Mouse (Mus musculus) limb, embryonic 11.5 days (tissue): Measurements from ENCODE around the gene Inpp5d. TPM values are rescaled to one million over a fixed set of nuclear protein-coding genes. Genes with fewer than 3 reads are reported as not detected.
A peak's percentile ranks its signal among the peaks of the same experiment; 100 is the strongest.

ENCODE experiments used
- ATAC-seq: fragments of 200-750 bp; cut with Nextera tagmentation; 2 replicates; pipeline ENCODE4 v1.8.0; 2017; ENCODE audit warnings: low read depth; ENCODE audit not compliant: insufficient number of reproducible peaks, low FRiP score, low TSS enrichment
- DNase-seq: peaks from one replicate; pipeline ENCODE4 v3.0.0-alpha.2; 2015; ENCODE audit warnings: low spot score
- H3K27ac ChIP-seq: fragments of 300-500 bp; sonication (generic); replicated peaks from 2 replicates; pipeline ENCODE4 v1.5.1; 2014; ENCODE audit warnings: low read depth, mild to moderate bottlenecking, low read length
- H3K27me3 ChIP-seq: fragments of 300-500 bp; sonication (generic); 2 replicates; pipeline ENCODE4 v1.6.1; 2014; ENCODE audit warnings: mild to moderate bottlenecking, low read length, mixed read lengths; ENCODE audit not compliant: control insufficient read depth, insufficient read depth
- H3K36me3 ChIP-seq: fragments of 300-500 bp; sonication (generic); 2 replicates; pipeline ENCODE4 v1.6.1; 2014; ENCODE audit warnings: mild to moderate bottlenecking, low read length, moderate library complexity, mixed read lengths; ENCODE audit not compliant: control insufficient read depth, insufficient read depth
- H3K4me1 ChIP-seq: fragments of 300-500 bp; sonication (generic); 2 replicates; pipeline ENCODE4 v1.6.1; 2014; ENCODE audit warnings: low read length, mixed read lengths; ENCODE audit not compliant: control insufficient read depth, insufficient read depth
- H3K4me2 ChIP-seq: fragments of 300-500 bp; sonication (generic); 2 replicates; pipeline ENCODE4 v1.6.1; 2014; ENCODE audit warnings: low read depth, mild to moderate bottlenecking, moderate library complexity; ENCODE audit not compliant: severe bottlenecking
- H3K4me3 ChIP-seq: fragments of 300-500 bp; sonication (generic); 2 replicates; pipeline ENCODE4 v1.5.1; 2014; ENCODE audit warnings: low read depth, low read length
- H3K9ac ChIP-seq: fragments of 300-500 bp; sonication (generic); 2 replicates; pipeline ENCODE4 v1.6.1; 2014; ENCODE audit warnings: mild to moderate bottlenecking, low read length
- H3K9me3 ChIP-seq: fragments of 300-500 bp; sonication (generic); 2 replicates; pipeline ENCODE4 v1.6.1; 2016; ENCODE audit warnings: low read length; ENCODE audit not compliant: control insufficient read depth
- WGBS: fragments of 180-500 bp; shearing (Covaris S2); extraction: QIAGEN DNeasy Blood & Tissue Kit; methylation state at CpG from one replicate; pipeline ENCODE4 v1.1.7; 2014; 5-methylcytosine and 5-hydroxymethylcytosine counted together
- polyA plus RNA-seq: library from polyadenylated mRNA; unstranded; fragments of >200 nt; fragmentation: Nextera tagmentation; extraction: Ambion mirVana; gene quantifications from 2 replicates; pipeline ENCODE4 v1.2.1, GENCODE M21; 2014

Inpp5d gene
- polyA plus RNA-seq, 1 experiment from 2014 or later = 5.4 TPM

- Histone ChIP-seq H3K27me3 (no peaks in the 10 kb centered on the region), H3K4me3 (no peak overlapping the region), H3K9ac (no peak overlapping the region), H3K36me3 (no peaks in the 10 kb centered on the region), H3K9me3 (no peaks in the 10 kb centered on the region), H3K4me2 (no peak overlapping the region), H3K27ac (no peak overlapping the region), H3K4me1 (no peaks in the 10 kb centered on the region)
- ATAC-seq (no peak), DNase-seq (no peak)
- 82% methylated on average over 3 of the region's 3 CpGs for WGBS
These were observed 25.9 kb upstream of the Inpp5d start for GRCm38 (mm10) chr1:87594261-87594660.

GRCm38 (mm10) chr1:87594671-87595070 lies 25.4 kb upstream of the Inpp5d start:
- Histone ChIP-seq H3K27me3 (no peaks in the 10 kb centered on the region), H3K36me3 (no peaks in the 10 kb centered on the region), H3K4me2 (no peak overlapping the region), H3K9ac (no peak overlapping the region), H3K9me3 (no peaks in the 10 kb centered on the region), H3K4me1 (no peaks in the 10 kb centered on the region), H3K4me3 (no peak overlapping the region), H3K27ac (no peak overlapping the region)
- DNase-seq (no peak), ATAC-seq (no peak)
- WGBS = 95% methylated on average over 10 of the region's 10 CpGs

- Histone ChIP-seq H3K36me3 (no peaks in the 10 kb centered on the region), H3K4me3 (no peak overlapping the region), H3K27ac (no peak overlapping the region), H3K9ac (no peak overlapping the region), H3K4me1 (no peaks in the 10 kb centered on the region), H3K4me2 (no peak overlapping the region), H3K9me3 (no peaks in the 10 kb centered on the region), H3K27me3 (no peaks in the 10 kb centered on the region)
- WGBS = 78% methylated on average over 7 of the region's 7 CpGs
- ATAC-seq (no peak), DNase-seq (no peak)
These were observed 19.6 kb upstream of the Inpp5d start for GRCm38 (mm10) chr1:87600533-87600932.

GRCm38 (mm10) chr1:87601801-87602200 lies 18.3 kb upstream of the Inpp5d start:
- H3K4me1 ChIP-seq = no peaks in the 10 kb centered on the region
- H3K9ac ChIP-seq = no peak overlapping the region
- H3K36me3 ChIP-seq = no peaks in the 10 kb centered on the region
- no peak overlapping the region for H3K27ac ChIP-seq
- ATAC-seq (no peak), DNase-seq (no peak)
- no peaks in the 10 kb centered on the region for H3K9me3 ChIP-seq
- no peak overlapping the region for H3K4me2 ChIP-seq
- 85% methylated on average over 2 of the region's 2 CpGs for WGBS
- H3K27me3 ChIP-seq = no peaks in the 10 kb centered on the region
- no peak overlapping the region for H3K4me3 ChIP-seq

- Histone ChIP-seq H3K9ac (no peak overlapping the region), H3K36me3 (no peaks in the 10 kb centered on the region), H3K4me3 (no peak overlapping the region), H3K4me2 (no peak overlapping the region), H3K27me3 (no peaks in the 10 kb centered on the region), H3K9me3 (no peaks in the 10 kb centered on the region), H3K27ac (no peak overlapping the region), H3K4me1 (no peaks in the 10 kb centered on the region)
- DNase-seq (no peak), ATAC-seq (no peak)
- 89% methylated on average over 5 of the region's 5 CpGs for WGBS
These were observed 16.7 kb upstream of the Inpp5d start for GRCm38 (mm10) chr1:87603389-87603788.

- Histone ChIP-seq H3K4me1 (no peaks in the 10 kb centered on the region), H3K9ac (no peak overlapping the region), H3K27me3 (no peaks in the 10 kb centered on the region), H3K4me3 (no peak overlapping the region), H3K27ac (no peak overlapping the region), H3K9me3 (no peaks in the 10 kb centered on the region), H3K36me3 (no peaks in the 10 kb centered on the region), H3K4me2 (no peak overlapping the region)
- no peak for ATAC-seq
- DNase-seq = no peak
- WGBS = 77% methylated on average over 2 of the region's 2 CpGs
These were observed 14.8 kb upstream of the Inpp5d start for GRCm38 (mm10) chr1:87605296-87605695.

- no peak overlapping the region for H3K4me3 ChIP-seq
- H3K36me3 ChIP-seq = no peaks in the 10 kb centered on the region
- no peak overlapping the region for H3K9ac ChIP-seq
- no peak overlapping the region for H3K4me2 ChIP-seq
- no peaks in the 10 kb centered on the region for H3K9me3 ChIP-seq
- WGBS = 78% methylated on average over 21 of the region's 21 CpGs
- no peak for DNase-seq
- no peaks in the 10 kb centered on the region for H3K4me1 ChIP-seq
- no peak overlapping the region for H3K27ac ChIP-seq
- no peak for ATAC-seq
- no peaks in the 10 kb centered on the region for H3K27me3 ChIP-seq
These were observed 12.6 kb upstream of the Inpp5d start for GRCm38 (mm10) chr1:87607385-87608091.

GRCm38 (mm10) chr1:87608416-87609046 lies 11.6 kb upstream of the Inpp5d start:
- peak; percentile 65 for DNase-seq
- H3K4me2 ChIP-seq = no peak overlapping the region
- H3K36me3 ChIP-seq = no peaks in the 10 kb centered on the region
- no peaks in the 10 kb centered on the region for H3K9me3 ChIP-seq
- 36% methylated on average over 7 of the region's 7 CpGs for WGBS
- no peaks in the 10 kb centered on the region for H3K4me1 ChIP-seq
- H3K9ac ChIP-seq = no peak overlapping the region
- no peak for ATAC-seq
- H3K27ac ChIP-seq = no peak overlapping the region
- no peak overlapping the region for H3K4me3 ChIP-seq
- no peaks in the 10 kb centered on the region for H3K27me3 ChIP-seq
